Mouse (Mus musculus) CH12.LX (cell line): ENCODE measurements around the gene 9030025P20Rik. TPM values are rescaled to one million over a fixed set of nuclear protein-coding genes. Genes with fewer than 3 reads are reported as not detected.

Experiments used
- DNase-seq: peaks from one replicate; pipeline ENCODE4 v3.0.0-alpha.2; 2013; ENCODE audit errors: extremely low read depth
- H3K27ac ChIP-seq: 2 replicates; pipeline ENCODE4 v1.5.1; 2012; ENCODE audit warnings: low read depth, mild to moderate bottlenecking, control low read depth, moderate library complexity; ENCODE audit not compliant: insufficient read depth
- H3K27me3 ChIP-seq: replicated peaks from 2 replicates; pipeline ENCODE3; 2012; ENCODE audit warnings: inconsistent platforms
- H3K36me3 ChIP-seq, 2 experiments: replicated peaks in 1 of 2; 2 replicates each; pipeline versions ENCODE3 to v1.6.1; 2012; ENCODE audit warnings: inconsistent platforms in 1 of 2, low read length in 1 of 2, mild to moderate bottlenecking in 1 of 2, mixed read lengths in 1 of 2, moderate library complexity in 1 of 2; ENCODE audit not compliant: control insufficient read depth in 1 of 2, insufficient read depth in 1 of 2
- H3K4me1 ChIP-seq, 2 experiments: 2 replicates each; pipeline ENCODE4 v1.6.1; 2012; ENCODE audit warnings: inconsistent platforms in 1 of 2, moderate library complexity in 1 of 2; ENCODE audit not compliant: insufficient read depth in 2 of 2, control insufficient read depth in 1 of 2
- H3K4me2 ChIP-seq: 2 replicates; pipeline ENCODE4 v1.6.1; 2012; ENCODE audit warnings: low read depth, mild to moderate bottlenecking, control low read depth; ENCODE audit not compliant: poor library complexity, insufficient read depth, severe bottlenecking
- H3K4me3 ChIP-seq, 3 experiments: fragments of 150-350 bp in 1 of 3; sonication (generic) in 1 of 3; replicated peaks in 1 of 3; 2 replicates each; pipeline versions ENCODE3 to v1.5.1; 2011 to 2012; ENCODE audit warnings: low read depth in 2 of 3, low read length in 2 of 3, mild to moderate bottlenecking in 2 of 3, moderate library complexity in 2 of 3, control low read depth in 1 of 3, improper control_type of control experiment in 1 of 3, inconsistent platforms in 1 of 3, mixed read lengths in 1 of 3; ENCODE audit not compliant: poor library complexity in 1 of 3
- H3K79me2 ChIP-seq: replicated peaks from 2 replicates; pipeline ENCODE4 v1.6.1; 2012; ENCODE audit warnings: mild to moderate bottlenecking, moderate library complexity; ENCODE audit not compliant: control insufficient read depth, poor library complexity, insufficient read depth, severe bottlenecking; ENCODE audit errors: extremely low read depth
- H3K9ac ChIP-seq: 2 replicates; pipeline ENCODE4 v1.6.1; 2012; ENCODE audit warnings: low read depth, mild to moderate bottlenecking, control low read depth, moderate library complexity; ENCODE audit not compliant: insufficient read depth
- H3K9me3 ChIP-seq: replicated peaks from 2 replicates; pipeline ENCODE3; 2012; ENCODE audit warnings: low read length, inconsistent platforms, mixed read lengths
- CHD1 ChIP-seq: IDR thresholded peaks from 2 replicates; pipeline ENCODE4 v1.6.1; 2012; ENCODE audit warnings: low read depth, low read length, improper control_type of control experiment, inconsistent platforms
- CTCF ChIP-seq, 2 experiments: IDR thresholded peaks in 1 of 2; conservative IDR thresholded peaks in 1 of 2; 2 replicates each; pipeline ENCODE4 v1.5.1; 2011 to 2012; ENCODE audit warnings: low read depth in 2 of 2, low read length in 2 of 2, improper control_type of control experiment in 1 of 2, inconsistent platforms in 1 of 2, mild to moderate bottlenecking in 1 of 2, moderate library complexity in 1 of 2
- E2F4 ChIP-seq: IDR thresholded peaks from 2 replicates; pipeline ENCODE4 v1.6.1; 2011; ENCODE audit warnings: low read depth, low read length, improper control_type of control experiment; ENCODE audit not compliant: insufficient replicate concordance
- ELF1 ChIP-seq: IDR thresholded peaks from 2 replicates; pipeline ENCODE4 v1.6.1; 2014; ENCODE audit warnings: low read depth, mild to moderate bottlenecking, inconsistent platforms, low read length, improper control_type of control experiment
- EP300 ChIP-seq: IDR thresholded peaks from 2 replicates; pipeline ENCODE4 v1.6.1; 2011; ENCODE audit warnings: low read length, improper control_type of control experiment
- ETS1 ChIP-seq: conservative IDR thresholded peaks from 2 replicates; pipeline ENCODE4 v1.6.1; 2012; ENCODE audit warnings: low read depth, mild to moderate bottlenecking, inconsistent platforms, low read length, improper control_type of control experiment, moderate library complexity
- GABPA ChIP-seq: IDR thresholded peaks from 2 replicates; pipeline ENCODE4 v1.6.1; 2012; ENCODE audit warnings: low read depth, low read length, improper control_type of control experiment, inconsistent platforms; ENCODE audit not compliant: insufficient replicate concordance
- HCFC1 ChIP-seq: IDR thresholded peaks from 2 replicates; pipeline ENCODE4 v1.6.1; 2012; ENCODE audit warnings: low read depth, mild to moderate bottlenecking, inconsistent platforms, low read length, improper control_type of control experiment
- JUND ChIP-seq: conservative IDR thresholded peaks from 2 replicates; pipeline ENCODE4 v1.6.1; 2011; ENCODE audit warnings: low read depth, low read length, improper control_type of control experiment
- MAX ChIP-seq: IDR thresholded peaks from 2 replicates; pipeline ENCODE4 v1.6.1; 2011; ENCODE audit warnings: low read length, improper control_type of control experiment
- MEF2A ChIP-seq: IDR thresholded peaks from 2 replicates; pipeline ENCODE4 v1.6.1; 2014; ENCODE audit warnings: low read depth, mild to moderate bottlenecking, inconsistent platforms, low read length, improper control_type of control experiment, borderline replicate concordance
- MXI1 ChIP-seq: IDR thresholded peaks from 2 replicates; pipeline ENCODE4 v1.6.1; 2011; ENCODE audit warnings: mild to moderate bottlenecking, low read depth, low read length, improper control_type of control experiment
- MYC ChIP-seq: IDR thresholded peaks from 2 replicates; pipeline ENCODE4 v1.6.1; 2011; ENCODE audit warnings: low read depth, mild to moderate bottlenecking, improper control_type of control experiment, low read length
- NELFE ChIP-seq: IDR thresholded peaks from 2 replicates; pipeline ENCODE4 v1.6.1; 2011; ENCODE audit warnings: low read depth, low read length, improper control_type of control experiment
- PAX5 ChIP-seq: IDR thresholded peaks from 2 replicates; pipeline ENCODE4 v1.6.1; 2012; ENCODE audit warnings: low read length, inconsistent platforms, mixed read lengths
- POLR2A ChIP-seq: IDR thresholded peaks from 2 replicates; pipeline ENCODE4 v1.6.1; 2011; ENCODE audit warnings: low read depth, mild to moderate bottlenecking, improper control_type of control experiment, low read length
- POLR2AphosphoS2 ChIP-seq: IDR thresholded peaks from 2 replicates; pipeline ENCODE4 v1.6.1; 2011; ENCODE audit warnings: low read depth, low read length, improper control_type of control experiment
- RAD21 ChIP-seq: IDR thresholded peaks from 2 replicates; pipeline ENCODE4 v1.6.1; 2011; ENCODE audit warnings: low read depth, mild to moderate bottlenecking, low read length, improper control_type of control experiment, moderate library complexity
- RCOR1 ChIP-seq: conservative IDR thresholded peaks from 2 replicates; pipeline ENCODE4 v1.6.1; 2012; ENCODE audit warnings: low read depth, mild to moderate bottlenecking, inconsistent platforms, low read length, improper control_type of control experiment
- SIN3A ChIP-seq: IDR thresholded peaks from 2 replicates; pipeline ENCODE4 v1.6.1; 2012; ENCODE audit warnings: low read length, improper control_type of control experiment, inconsistent platforms
- SMC3 ChIP-seq: IDR thresholded peaks from 2 replicates; pipeline ENCODE4 v1.6.1; 2011; ENCODE audit warnings: low read depth, low read length, improper control_type of control experiment
- TBP ChIP-seq: conservative IDR thresholded peaks from 2 replicates; pipeline ENCODE4 v1.6.1; 2011; ENCODE audit warnings: low read depth, low read length, improper control_type of control experiment
- TCF12 ChIP-seq: IDR thresholded peaks from 2 replicates; pipeline ENCODE4 v1.6.1; 2014; ENCODE audit warnings: low read depth, mild to moderate bottlenecking, inconsistent platforms, low read length, improper control_type of control experiment
- USF1 ChIP-seq: IDR thresholded peaks from 2 replicates; pipeline ENCODE4 v1.6.1; 2014; ENCODE audit warnings: low read depth, mild to moderate bottlenecking, inconsistent platforms, low read length, improper control_type of control experiment
- ZC3H11A ChIP-seq: IDR thresholded peaks from 2 replicates; pipeline ENCODE4 v1.6.1; 2012; ENCODE audit warnings: low read depth, mild to moderate bottlenecking, inconsistent platforms, low read length, improper control_type of control experiment
- ZNF384 ChIP-seq: IDR thresholded peaks from 2 replicates; pipeline ENCODE4 v1.6.1; 2012; ENCODE audit warnings: low read depth, low read length, improper control_type of control experiment, inconsistent platforms
- dilution Hi-C: fragments of 300-500 bp; cut with MboI; formaldehyde crosslinking; loops from 2 replicates; pipeline ENCODE4 v1.14.3; 2020; ENCODE audit warnings: low sequenced_read_pairs; ENCODE audit not compliant: extremely low pct_unique_long_range_greater_than_20kb, extremely low pct_ligation_motif_present
- in situ Hi-C: fragments of 300-500 bp; cut with MboI; formaldehyde crosslinking; loops from 3 replicates; pipeline ENCODE4 v1.14.3; 2019; ENCODE audit warnings: low sequenced_read_pairs, low pct_ligation_motif_present, low pct_unique_long_range_greater_than_20kb, mixed read lengths
- polyA plus RNA-seq: library from polyadenylated mRNA; unstranded; fragments of >175 nt; gene quantifications from 2 replicates; pipeline ENCODE4 v1.2.1, GENCODE M21; 2012; ENCODE audit warnings: low read depth; ENCODE audit not compliant: insufficient read length
- total RNA-seq, 2 experiments: library from RNA; depleted of rRNA; stranded (reverse); fragments of 300-350 nt in 1 of 2; fragments of >200 nt in 1 of 2; gene quantifications; 2 replicates each; pipeline ENCODE4 v1.2.3; 2012 to 2014

Gene 9030025P20Rik
- total and polyA plus RNA-seq, 3 experiments = 6.4 to 7.9 (median 7.5) TPM

- no peak overlapping the region for H3K9ac ChIP-seq
- DNase-seq = no peak
- H3K27me3 ChIP-seq = no peaks in the 10 kb centered on the region
- peaks cover 8 to 40% of the 10 kb centered on the region in 2 experiments for H3K4me1 ChIP-seq
- in situ Hi-C loops = no loop called here
- H3K79me2 ChIP-seq = peaks cover 53% of the 10 kb centered on the region
- TF ChIP-seq MEF2A = no peak
- TF ChIP-seq GABPA = no peak
- H3K4me3 ChIP-seq = no peak overlapping the region
- no peak overlapping the region for H3K27ac ChIP-seq
- dilution Hi-C loops = no loop called here
- peaks cover 64 to 98% of the 10 kb centered on the region in 2 experiments for H3K36me3 ChIP-seq
- no peaks in the 10 kb centered on the region for H3K9me3 ChIP-seq
- H3K4me2 ChIP-seq = no peak overlapping the region
Observed at GRCm38 (mm10) chr17:14949161-14949827, 29.0 kb upstream of the 9030025P20Rik start.

- in situ Hi-C loops (no loop called here), dilution Hi-C loops (no loop called here)
- Histone ChIP-seq H3K9me3 (no peaks in the 10 kb centered on the region), H3K4me2 (no peak overlapping the region), H3K27ac (peak overlapping the region; percentile 30), H3K4me1 (peaks cover 11 to 52% of the 10 kb centered on the region in 2 experiments)
- TF ChIP-seq ETS1 = no peak
- TF ChIP-seq MYC = peak; percentile 53; the same call in 1 of the 2 replicates
- TF ChIP-seq ELF1 = peak; percentile 71
- 0 out of 2 replicates have a peak, but pooled peaks have one; percentile 48 for TF ChIP-seq TBP
- 0 out of 2 replicates have a peak, but pooled peaks have one; percentile 18 for TF ChIP-seq HCFC1
- TF ChIP-seq POLR2A = peak; percentile 26
- TF ChIP-seq MXI1 = peak; percentile 57; the same call in 1 of the 2 replicates
- no peak for TF ChIP-seq E2F4
- no peak for TF ChIP-seq NELFE
- no peak for TF ChIP-seq USF1
- no peak for TF ChIP-seq POLR2AphosphoS2
- TF ChIP-seq CTCF (conservative IDR thresholded peaks at IDR 0.05 in 1 of 2, IDR thresholded peaks at IDR 0.05 in 1 of 2; ENCODE audit: low read depth in 2 of 2, low read length in 2 of 2) = no peak
- no peak for TF ChIP-seq ZNF384
- TF ChIP-seq PAX5 = no peak
- no peak for TF ChIP-seq SMC3
- no peak for TF ChIP-seq TCF12
- no peak for TF ChIP-seq SIN3A
- no peak for TF ChIP-seq CHD1
- no peak for TF ChIP-seq MEF2A
- no peak for TF ChIP-seq RCOR1
- TF ChIP-seq RAD21 = no peak
- TF ChIP-seq MAX = peak; percentile 58; the same call in 1 of the 2 replicates
- TF ChIP-seq GABPA = no peak
- no peak for TF ChIP-seq ZC3H11A
- TF ChIP-seq JUND = no peak
- TF ChIP-seq EP300 = no peak
- TF ChIP-seq, all 38 proteins: peak for 7
- Histone ChIP-seq H3K36me3 (peaks cover 61 to 92% of the 10 kb centered on the region in 2 experiments), H3K9ac (no peak overlapping the region), H3K4me3 (no peak overlapping the region), H3K79me2 (peaks cover 64% of the 10 kb centered on the region), H3K27me3 (no peaks in the 10 kb centered on the region)
- DNase-seq = peak; percentile 83
Observed at GRCm38 (mm10) chr17:14953452-14953851, 24.8 kb upstream of the 9030025P20Rik start.
